Mouse (Mus musculus): ENCODE measurements at regions not wholly inside any gene's neighbourhood (a gene's known extent, or its start where the extent isn't known, plus 50 kb on each side); places are given as distances from the start of the nearest gene placed in this dataset.

DNA sequence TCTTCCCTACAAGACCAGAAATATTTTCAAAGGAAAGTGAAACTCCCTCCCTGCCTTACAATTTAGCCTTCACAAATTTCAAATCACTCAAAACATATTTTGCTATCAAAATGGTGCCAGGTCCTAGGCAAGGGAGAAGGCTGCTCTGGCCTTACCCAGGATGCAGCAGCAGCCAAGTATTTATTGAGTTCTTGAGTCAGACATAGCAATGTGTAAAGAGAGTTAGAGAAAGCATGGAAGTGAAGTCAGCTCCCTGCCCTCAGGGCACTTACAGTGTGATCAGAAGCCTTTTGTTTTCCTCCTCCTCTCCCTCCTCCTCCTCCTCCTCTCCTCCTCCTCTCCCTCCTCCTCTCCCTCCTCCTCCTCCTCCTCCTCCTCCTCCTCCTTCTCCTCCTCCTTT, 194.6 kb upstream of the Sox9 start:
- TF ChIP-seq CTCF (IDR thresholded peaks at IDR 0.05; ENCODE audit: low read depth) (no peak), EP300 (optimal IDR thresholded peaks at IDR 0.05) (no peak)
